Mouse (Mus musculus): ENCODE measurements around the gene Lfng. TPM values are rescaled to one million over a fixed set of nuclear protein-coding genes. Genes with fewer than 3 reads are reported as not detected.

Gene Lfng
- total RNA-seq, 4 experiments from 2014 or later = 19.9 to 24.1 (median 22.3) TPM

GRCm38 (mm10) chr5:140661875-140662643 is 54.9 kb downstream of the Lfng start:
- DNase-seq (ENCODE audit: low spot score in 2 of 2) = peak in 1 of 2 experiments; percentile 65

GRCm38 (mm10) chr5:140662741-140663592 is 55.8 kb downstream of the Lfng start:
- DNase-seq (ENCODE audit: low spot score in 2 of 2) = no peak

GRCm38 (mm10) chr5:140663621-140664180 is 56.6 kb downstream of the Lfng start:
- no peak for DNase-seq (ENCODE audit: low spot score in 2 of 2)

Other genes with a start within 250 kb of the Lfng start
- 10 to 100 TPM; 12.5 to 14.7 (median 13.0) TPM for gene Snx8, start 218.1 kb upstream of the Lfng start, total RNA-seq (2022)
- gene Eif3b, start 188.0 kb upstream of the Lfng start, total RNA-seq (2022) = 10 to 100 TPM; 81.0 to 93.2 (median 86.4) TPM
- gene Gm4869, start 161.7 kb upstream of the Lfng start, total RNA-seq (2022) = not detected
- 10 to 100 TPM; 17.4 to 20.2 (median 18.7) TPM for gene Chst12, start 101.8 kb upstream of the Lfng start, total RNA-seq (2022)
- gene Grifin, start 42.2 kb upstream of the Lfng start, total RNA-seq (2022) = 1 to 10 TPM in 1 of 4 experiments, under 1 TPM in 2, not detected in 1; 0.80 to 1.3 (median 0.93) TPM
- gene Ttyh3, start 41.7 kb downstream of the Lfng start, total RNA-seq (2022) = 100 to 1,000 TPM; 173 to 201 (median 187) TPM
- 10 to 100 TPM; 45.8 to 52.8 (median 51.2) TPM for gene Iqce, start 95.1 kb downstream of the Lfng start, total RNA-seq (2022)
- 10 to 100 TPM; 20.0 to 21.1 (median 21.0) TPM for gene Brat1, start 97.7 kb downstream of the Lfng start, total RNA-seq (2022)
- gene Amz1, start 116.8 kb downstream of the Lfng start, total RNA-seq (2022) = 10 to 100 TPM; 21.0 to 28.7 (median 24.7) TPM
- gene Gna12, start 223.1 kb downstream of the Lfng start, total RNA-seq (2022) = 10 to 100 TPM; 82.0 to 85.9 (median 83.8) TPM

All from left cerebral cortex, adult 8-10 months (tissue).